Mouse (Mus musculus) C2C12 (cell line): ENCODE data around the gene Arl4a.

Source experiments
- CEBPB ChIP-seq: IDR thresholded peaks from one replicate; pipeline ENCODE4 v1.6.1; 2011; ENCODE audit warnings: low read depth, mild to moderate bottlenecking, control low read depth, moderate library complexity
- CTCF ChIP-seq: IDR thresholded peaks from one replicate; pipeline ENCODE4 v1.5.1; 2011; ENCODE audit not compliant: control insufficient read depth, insufficient read depth, insufficient read length
- USF1 ChIP-seq: IDR thresholded peaks from one replicate; pipeline ENCODE4 v1.6.1; 2011; ENCODE audit warnings: low read depth, mild to moderate bottlenecking, control low read depth, moderate library complexity

GRCm38 (mm10) chr12:39996015-39996414, 41.8 kb downstream of the Arl4a start:
- no peak for TF ChIP-seq CTCF
- TF ChIP-seq USF1 = no peak
- no peak for TF ChIP-seq CEBPB
